Mouse (Mus musculus) spleen, postnatal 10 days (tissue): ENCODE results near the gene Tcta.
A peak's percentile ranks its signal among the peaks of the same experiment; 100 is the strongest.
"Not testable (repeated sequence)": the region's sequence is repeated elsewhere in the genome, so short reads cannot be mapped to it uniquely, and the experiment has no call there.

ENCODE experiments used
- DNase-seq, 2 experiments: peaks; one replicate each; pipeline ENCODE4 v3.0.0; 2021 to 2022; ENCODE audit warnings: low spot score in 2 of 2

Tcta gene

DNA sequence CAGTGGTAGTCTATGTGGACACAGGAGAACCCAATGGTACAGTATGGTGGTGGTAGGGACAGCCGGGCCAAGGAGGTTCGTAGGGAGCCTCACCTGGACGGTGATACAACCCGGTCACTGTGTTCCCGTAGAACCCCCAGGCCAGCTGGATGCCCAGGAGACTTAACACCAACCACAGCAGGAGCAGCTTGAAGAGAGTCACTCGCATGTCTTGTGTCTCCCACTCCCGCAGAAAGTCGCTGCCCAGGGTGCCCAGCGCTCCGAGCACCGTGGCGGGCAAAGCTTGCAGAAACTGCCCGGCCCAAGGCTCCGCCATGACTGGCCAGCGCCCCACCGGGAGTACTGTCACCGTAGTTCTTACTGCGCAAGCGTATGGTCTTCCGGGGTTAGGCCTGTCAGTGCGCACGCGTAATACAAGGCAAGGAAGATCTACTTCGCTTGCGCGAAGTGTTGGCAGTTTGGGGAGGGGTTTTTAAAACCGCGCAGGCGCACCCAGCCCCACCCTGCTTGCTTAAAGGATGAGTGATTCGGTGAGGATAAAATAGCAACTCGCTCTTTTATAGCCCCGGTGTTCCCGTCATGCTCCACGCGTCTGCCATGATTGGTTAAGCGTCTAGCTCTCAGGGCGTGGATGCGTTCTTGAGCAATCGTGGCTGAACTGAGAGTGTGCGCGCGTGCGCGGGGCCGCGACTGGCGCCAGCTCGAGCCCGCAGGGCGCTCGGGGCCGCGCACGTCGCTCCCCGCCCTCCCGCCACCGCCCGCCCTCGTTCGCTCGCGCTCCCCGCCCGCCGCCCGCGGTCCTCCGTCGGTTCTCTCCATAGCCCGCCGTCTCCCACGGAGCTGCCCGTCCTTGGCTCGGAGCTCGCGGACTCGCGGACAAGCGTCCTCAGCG, at the start of gene Tcta, which contains the start of gene Rhoa:
TSS of gene Tcta (minus strand) at position 532 of the 892 bp plus-strand sequence.
TSS of gene Rhoa (plus strand) at position 501 of the 892 bp plus-strand sequence.
- DNase-seq, result peak; percentile 96 to 97

DNA sequence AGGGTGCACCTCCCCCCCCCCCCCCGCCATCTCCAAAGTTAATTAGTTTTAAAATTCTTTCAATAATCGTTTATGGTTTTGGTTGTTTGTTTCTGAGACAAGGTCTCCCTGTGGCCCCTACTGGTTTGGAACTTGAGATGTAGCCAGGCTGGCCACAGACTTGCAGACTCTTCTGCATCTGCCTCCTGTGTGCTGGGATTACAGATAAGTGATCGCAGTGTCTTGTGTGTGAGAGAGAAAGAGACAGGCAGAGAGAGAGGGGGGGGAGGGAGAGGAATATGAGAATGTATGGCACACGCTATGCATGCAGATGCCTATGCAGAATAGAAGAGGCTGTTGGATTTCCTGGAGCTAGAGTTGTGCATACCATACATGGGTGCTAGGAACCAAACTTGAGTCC, 43.8 kb upstream of the Tcta start:
- DNase-seq, result no peak

DNA sequence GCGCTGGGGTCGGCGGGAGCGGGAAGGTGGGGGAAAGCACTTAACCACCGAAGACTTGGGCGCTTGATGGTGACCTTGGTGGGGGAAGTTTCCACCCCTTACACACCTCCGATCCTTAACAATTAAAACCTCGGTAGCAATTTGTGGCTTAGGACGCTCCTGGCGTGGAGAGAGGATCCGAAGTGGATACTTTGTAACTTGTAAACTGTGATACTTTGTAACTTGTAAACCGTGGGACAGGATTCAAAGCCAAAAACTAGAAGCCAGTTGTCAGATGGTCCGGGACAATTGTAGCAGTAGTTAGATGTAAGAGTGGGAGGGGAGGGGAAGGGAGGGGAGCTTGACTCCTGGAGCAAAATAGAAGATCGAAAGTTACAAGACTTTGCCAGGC, 42.3 kb upstream of the Tcta start:
- DNase-seq, result no peak

DNA sequence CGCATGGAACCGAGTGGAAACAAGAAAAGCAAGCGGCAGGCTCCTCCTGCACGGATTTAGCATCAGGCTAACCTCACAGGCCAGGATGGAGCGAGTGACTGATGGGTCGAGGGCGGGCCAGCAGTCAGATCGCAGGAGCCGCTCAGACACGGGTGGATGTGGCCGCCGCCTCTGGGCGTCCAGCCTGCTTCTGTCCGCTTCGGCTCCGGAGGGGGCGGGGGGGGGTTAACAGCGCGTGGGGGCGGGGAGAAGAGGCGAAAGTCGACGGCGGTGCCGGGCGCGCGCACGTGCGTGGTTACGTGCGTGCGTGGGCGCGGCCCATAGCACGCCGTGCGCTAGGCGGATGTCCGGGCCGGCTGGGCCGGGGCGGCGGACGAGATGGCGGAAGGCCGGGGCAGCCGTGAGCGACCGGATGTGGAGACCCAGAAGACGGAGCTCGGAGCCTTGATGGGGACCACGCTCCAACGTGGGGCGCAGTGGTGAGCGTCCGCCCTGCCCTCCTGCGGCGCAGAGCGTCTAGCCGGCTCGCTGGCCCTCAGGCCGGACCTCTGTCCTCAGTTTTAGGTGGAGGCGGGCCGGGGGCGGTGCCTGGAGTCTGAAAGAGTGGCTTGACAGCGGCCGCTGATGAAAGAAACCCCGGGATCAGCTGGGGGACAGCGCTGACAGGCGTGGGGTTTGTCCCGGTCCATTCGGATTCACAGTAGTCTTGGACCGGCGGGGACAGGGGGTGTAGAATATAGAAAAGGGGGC, 41.8 kb upstream of the Tcta start, which contains the start of gene Usp4:
TSS of gene Usp4 (plus strand) at position 314 of the 750 bp plus-strand sequence.
- peak; percentile 86 to 94 for DNase-seq

DNA sequence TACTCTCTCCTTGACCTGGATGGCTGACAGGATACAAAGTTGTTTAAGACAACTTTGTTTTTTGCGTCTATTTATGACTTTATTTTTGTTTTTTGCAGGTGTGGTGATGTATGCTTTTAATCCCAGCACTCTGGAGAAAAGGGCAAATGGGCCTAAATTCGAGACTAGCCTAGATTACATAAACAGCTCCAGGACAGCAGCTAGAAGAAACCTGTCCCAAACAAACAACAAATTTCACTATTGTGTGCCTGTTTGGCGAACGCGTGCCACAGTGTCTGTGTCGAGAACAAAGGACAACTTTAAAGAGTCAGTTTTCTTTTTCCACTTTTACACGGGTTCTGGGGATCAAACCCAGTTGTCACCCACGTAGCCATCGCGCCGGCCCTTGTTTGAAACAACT, 41.1 kb upstream of the Tcta start:
- no peak for DNase-seq

DNA sequence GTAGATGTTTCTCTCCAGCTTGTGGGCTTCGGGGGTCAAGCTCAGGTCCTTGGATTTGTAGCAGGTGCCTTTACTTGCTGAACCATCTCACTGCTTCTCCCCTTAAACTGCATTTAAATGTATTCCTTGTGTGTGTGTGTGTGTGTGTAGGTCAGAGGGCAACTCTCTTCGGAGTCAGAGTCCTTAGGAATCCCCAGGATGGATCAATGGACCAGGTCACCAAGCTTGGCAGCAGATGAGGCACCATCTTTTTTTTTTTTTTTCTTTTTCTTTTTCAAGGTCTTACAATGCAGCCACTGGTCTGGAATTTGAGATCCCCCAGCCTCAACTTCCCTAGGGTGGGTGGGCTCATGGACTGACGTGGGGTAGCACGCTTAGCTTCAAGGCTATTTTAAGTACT, 38.5 kb upstream of the Tcta start:
- peak in 1 of 2 experiments; percentile 24 for DNase-seq

DNA sequence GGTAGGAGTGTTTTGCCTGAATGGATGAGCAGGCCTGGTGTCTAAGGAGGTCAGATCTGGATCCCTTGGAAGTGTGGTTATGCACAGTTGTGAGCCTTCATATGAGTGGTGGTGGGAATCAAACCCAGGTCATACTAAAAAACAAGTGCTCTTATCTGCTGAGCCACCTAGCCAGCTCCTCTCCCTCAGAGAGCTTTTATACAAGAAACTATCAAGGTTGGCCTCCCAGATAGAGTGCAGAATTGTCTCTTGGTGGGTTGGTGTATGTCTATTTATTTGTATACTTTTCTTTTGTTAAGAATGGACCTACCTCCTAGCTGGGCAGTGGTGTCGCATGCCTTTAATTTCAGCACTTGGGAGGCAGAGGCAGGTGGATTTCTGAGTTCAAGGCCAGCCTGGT, 37.9 kb upstream of the Tcta start:
- DNase-seq, result peak in 1 of 2 experiments; percentile 30

DNA sequence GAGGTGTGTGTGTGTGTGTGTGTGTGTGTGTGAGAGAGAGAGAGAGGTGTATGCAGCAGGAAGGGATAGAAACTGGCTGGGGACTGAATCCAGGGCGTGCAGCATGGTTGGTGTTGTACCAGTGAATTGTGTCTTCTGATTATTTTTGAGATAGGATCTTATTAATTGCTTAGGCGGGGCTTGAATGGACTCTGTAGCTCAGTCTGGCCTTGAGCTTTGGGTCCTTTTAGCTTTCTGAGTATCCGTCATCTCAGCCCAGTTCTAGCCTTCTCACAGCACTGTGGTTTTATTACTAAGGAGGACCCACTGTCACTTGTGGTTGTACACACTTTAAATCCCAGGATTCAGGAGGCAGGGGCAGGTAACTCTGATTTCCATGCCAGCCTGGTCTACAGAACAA, 37.4 kb upstream of the Tcta start:
- DNase-seq, result peak; percentile 42 to 53

DNA sequence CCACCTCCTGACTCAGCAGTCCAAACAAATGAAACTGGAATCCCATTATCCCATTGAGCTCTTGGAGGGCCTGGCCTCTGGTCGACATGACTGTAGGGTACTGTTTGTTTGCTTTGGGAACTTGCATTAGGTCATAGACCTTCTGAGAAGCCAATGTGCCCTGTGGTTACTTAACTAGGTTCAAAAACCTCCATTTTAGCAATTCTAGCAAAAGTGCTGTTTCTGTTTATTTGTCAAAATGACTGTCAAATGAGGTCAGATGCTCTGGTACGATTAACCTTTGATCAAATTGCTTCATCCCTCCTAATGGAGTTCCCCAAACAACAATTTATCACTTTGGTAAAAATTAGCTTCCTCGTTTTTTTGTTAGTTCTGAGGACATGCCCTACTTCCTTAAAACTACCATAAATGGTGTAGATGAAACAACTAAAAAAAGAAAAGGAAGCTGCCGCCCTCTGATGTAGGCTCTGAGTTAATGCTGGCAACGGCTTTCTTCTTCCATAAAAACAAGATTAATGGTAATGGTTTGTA, 36.4 kb upstream of the Tcta start:
- DNase-seq, result peak; percentile 32 to 54

DNA sequence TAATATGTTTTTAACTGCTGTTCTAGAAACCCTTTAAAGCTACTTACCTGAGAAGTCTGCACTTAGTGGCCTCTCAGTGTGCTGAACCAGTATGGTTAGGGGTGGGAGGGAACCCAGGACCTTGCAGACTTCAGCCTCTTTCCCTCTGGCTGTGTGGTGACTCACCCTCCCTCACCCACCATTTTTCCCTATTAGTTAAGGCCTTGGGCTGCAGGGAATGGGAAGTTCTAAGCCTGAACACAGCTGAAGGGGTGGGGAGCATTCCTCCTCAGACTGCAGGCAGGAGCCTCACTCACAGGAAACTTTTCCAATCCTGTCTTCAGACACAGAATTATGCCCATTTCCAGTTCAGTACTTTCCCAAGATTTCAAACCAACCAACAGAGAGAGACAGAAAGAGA, 35.8 kb upstream of the Tcta start:
- DNase-seq, result peak; percentile 43 to 58

DNA sequence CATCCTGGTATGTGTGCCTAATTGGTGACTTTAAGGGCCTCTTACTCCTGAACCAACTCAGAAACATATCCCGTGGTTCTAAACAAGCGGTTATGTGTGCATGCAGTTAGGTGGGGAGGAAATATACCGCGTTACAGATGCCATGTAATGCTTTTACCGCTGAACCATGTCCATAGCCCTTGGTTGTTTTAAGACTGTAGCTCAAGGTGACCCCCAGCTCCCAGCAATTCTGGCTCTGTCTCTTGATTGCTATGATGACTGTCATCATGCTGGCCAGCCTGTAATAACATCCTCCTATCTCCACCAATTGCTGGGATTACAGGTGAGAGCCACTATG, 35.1 kb upstream of the Tcta start:
- DNase-seq, result peak in 1 of 2 experiments; percentile 50

DNA sequence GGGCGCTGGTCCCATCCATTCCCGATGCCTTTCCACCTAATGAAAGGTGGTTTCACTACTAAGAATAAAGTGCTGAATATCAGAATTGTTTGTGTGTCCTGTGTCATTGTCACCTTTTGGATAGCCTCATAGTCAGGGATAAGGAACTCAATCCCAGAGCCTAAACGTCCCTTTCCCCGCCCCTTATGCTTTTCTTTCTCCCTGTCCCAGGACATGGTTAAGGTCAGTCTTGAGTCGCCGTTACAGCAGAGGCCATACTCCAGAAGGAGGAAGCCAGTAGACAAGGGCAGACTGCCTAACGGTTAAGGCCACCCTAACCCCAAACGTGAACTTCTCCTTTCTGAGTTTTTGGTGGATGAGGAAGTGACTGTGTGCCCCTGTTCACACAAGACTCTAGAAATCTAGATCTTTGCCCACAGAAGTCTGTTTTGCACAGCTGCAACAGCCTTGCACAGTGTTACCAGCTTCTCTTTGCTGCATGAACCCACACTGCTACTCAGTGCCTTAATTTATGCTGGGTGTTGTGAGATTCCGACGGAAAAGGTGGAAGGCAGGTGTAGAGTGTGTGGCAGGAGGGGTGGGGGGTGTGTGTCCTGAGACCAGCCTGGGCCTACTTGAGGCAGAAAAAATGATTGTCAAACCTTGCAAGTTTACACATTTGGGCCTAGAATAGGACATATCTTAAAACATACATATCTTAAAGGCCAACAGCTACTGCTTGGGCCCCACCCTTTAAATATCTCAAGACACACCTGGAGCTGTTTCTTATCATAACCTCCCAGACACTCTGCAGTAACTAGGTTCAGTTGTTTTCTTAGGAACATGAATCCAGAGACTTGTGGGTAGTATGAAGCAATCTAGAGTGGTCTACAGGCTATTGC, 34.5 kb upstream of the Tcta start:
- DNase-seq, result peak; percentile 65 to 68

DNA sequence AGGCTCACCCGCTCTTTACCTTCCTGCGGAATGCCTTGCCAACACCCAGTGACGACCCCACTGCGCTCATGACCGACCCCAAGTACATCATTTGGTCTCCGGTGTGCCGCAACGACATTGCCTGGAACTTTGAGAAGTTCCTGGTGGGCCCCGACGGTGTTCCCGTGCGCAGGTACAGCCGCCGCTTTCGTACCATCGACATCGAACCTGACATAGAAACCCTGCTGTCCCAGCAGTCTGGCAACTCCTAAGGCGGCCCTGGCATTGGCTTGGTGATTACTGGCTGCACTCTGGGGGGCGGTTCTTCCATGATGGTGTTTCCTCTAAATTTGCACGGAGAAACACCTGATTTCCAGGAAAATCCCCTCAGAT, 33.9 kb upstream of the Tcta start:
- DNase-seq, result peak in 1 of 2 experiments; percentile 66

DNA sequence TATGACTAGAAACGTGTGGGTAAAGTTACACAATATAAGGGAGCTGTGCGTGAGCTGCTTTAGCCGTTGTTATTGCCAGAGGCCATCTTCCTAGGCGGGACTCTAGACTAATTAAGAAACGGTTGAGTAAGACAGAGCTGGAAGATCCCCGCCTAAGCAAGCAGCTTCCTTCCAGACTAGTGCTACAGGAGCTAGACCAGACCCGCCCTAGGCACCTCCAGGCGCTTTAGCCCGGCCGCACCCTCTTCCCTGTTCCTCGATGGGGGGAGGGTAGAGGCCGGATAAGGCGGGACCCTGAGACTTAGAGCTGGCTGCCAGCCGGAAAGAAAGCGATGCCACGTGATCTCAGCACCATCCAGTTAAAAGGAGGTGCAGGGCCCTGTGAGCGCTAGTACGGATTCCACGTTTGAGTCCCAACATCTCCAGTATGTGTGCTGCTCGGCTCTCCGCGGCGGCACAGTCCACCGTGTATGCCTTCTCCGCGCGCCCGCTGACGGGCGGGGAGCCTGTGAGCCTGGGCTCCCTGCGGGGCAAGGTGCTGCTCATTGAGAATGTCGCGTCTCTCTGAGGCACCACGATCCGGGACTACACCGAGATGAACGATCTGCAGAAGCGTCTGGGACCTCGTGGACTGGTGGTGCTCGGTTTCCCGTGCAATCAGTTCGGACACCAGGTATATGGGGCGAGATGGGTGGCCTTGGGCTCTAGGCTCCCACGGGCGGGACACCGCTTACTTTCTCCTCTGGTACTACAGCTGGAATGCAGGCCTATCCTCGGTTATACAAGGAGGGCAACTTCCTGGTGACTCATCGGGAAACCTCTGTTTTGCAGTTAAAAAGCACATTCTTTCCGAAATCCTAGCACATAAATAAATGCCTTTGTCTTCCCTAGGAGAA, 33.2 kb upstream of the Tcta start, which contains the start of gene Gpx1:
TSS of gene Gpx1 (plus strand) at position 18 of the 896 bp plus-strand sequence.
- DNase-seq, result peak; percentile 89 to 94

DNA sequence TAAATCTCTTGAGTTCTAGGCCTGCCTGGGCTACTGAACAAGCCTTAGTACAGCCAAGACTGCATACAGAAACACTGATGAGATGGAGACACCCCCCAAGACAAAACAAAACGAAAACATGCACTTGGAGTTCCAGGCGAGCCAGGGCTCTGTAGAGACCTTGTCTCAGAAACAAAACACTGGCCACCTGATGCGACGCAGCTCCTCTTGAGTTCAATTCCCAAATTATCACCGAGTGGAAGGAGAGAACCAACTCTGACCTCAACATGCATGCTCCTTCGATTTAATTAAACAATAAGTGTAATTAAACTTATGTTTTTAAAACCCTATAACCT, 32.6 kb upstream of the Tcta start:
- DNase-seq, result peak; percentile 45 to 47

DNA sequence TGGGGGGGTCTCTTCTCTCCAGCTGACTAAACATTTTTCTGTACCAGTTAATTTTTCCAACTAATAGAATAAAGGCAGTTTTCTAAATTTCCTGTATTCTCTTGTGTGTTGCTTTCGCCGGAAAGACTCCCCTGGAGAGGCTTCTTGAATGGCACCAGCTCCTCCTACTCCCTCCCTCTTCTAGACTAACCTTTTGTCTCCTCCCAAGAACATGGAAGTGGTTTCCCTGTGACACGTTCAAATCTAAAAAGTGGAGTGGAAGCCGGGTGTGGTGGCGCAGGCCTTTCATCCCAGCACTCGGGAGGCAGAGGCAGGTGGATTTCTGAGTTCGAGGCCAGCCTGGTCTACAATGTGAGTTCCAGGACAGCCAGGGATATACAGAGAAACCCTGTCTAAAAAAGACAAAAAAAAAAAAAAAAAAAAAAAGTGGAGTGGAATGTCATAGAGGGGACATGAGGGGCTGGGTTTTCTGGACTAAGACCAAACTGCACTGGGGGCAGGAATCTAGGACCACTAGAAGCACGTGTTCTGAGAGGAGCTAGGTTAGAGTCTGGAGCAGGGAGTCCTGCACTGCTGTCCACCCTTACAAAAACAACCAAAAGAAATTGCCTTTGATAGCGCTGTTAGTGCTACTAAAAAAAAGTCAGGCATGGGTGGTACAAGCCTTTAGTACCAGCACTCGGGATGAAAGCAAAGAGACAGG, 32.0 kb upstream of the Tcta start:
- peak in 1 of 2 experiments; percentile 48 for DNase-seq

DNA sequence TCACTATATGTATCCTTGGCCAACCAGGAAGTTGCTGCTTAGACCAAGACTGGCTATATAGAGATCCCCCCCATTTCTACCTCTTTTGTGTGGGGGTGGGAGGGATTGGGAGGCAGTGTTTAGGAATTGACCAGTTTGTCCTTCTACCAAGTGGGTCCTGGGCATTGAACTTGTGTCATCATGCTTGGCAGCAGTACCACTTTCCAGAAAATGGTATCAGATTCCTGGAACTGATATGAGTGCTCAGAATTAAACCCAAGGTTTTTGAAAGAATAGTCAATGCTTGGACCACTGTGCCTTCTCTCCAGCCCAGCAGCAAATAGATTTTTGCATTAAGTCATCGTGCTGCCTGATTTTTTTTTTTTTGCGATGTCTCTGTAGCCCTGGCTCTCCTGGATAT, 19.9 kb upstream of the Tcta start:
- no peak for DNase-seq

DNA sequence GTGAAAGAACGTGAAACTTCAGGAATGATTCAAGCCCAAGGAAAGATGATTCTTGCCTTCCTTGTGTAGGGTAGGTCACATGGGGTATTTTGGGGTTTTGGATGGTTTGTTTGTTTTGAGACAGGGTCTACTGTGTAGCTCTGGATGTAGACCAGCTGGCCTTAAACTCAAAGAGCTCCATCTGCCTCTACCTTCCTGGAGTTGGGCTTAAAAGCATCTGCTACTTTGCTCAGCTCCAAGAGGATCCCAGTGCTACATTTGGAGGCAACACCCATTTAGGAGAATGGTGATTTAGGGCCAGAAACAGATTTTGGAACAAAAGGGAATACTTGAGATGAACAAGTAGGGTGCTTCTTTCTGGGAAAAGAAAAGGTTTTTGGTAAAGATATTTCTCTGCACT, 18.8 kb upstream of the Tcta start:
- DNase-seq, result no peak

DNA sequence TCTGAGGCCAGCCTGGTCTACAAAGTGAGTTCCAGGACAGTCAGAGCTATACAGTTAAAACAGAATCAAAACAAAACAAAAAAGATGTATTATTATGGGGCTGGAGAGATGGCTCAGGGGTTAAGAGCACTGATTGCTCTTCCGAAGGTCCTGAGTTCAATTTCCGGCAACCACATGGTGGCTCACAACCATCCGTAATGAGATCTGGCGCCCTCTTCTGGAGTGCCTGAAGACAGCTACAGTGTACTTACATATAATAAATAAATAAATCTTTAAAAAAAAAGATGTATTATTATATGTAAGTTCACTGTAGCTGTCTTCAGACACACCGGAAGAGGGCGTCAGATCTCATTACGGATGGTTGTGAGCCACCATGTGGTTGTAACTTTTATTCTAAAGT, 16.1 kb upstream of the Tcta start:
- DNase-seq, result not testable (repeated sequence)

DNA sequence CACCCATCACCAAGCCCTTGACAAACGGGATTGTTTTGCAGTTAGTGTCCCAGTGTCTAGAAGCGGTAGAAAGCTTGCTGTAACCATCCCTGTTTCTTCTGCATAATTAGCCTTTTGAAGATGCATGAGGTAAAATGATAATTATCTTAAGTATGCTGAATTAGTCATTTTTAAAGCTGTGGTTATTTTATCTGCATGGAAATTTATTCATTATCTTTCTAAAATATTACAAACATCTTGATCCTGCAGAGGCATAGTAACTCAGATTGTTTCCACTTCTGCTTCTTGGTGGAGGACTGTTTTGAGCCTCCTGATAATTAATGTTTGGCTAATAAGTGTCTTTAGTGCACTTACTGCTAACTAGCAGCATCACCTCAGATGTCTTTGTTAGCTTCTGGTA, 12.5 kb upstream of the Tcta start:
- DNase-seq, result no peak
